Mouse (Mus musculus): ENCODE results near the gene Il6st. TPM values are rescaled to one million over a fixed set of nuclear protein-coding genes. Genes with fewer than 3 reads are reported as not detected.

Gene Il6st
- polyA plus RNA-seq, 1 experiment = 17.3 TPM

- no peaks in the 10 kb centered on the region for H3K79me2 ChIP-seq (ENCODE audit: control insufficient read depth, insufficient read depth)
- TF ChIP-seq MAX (IDR thresholded peaks at IDR 0.05) = no peak
- no peak for TF ChIP-seq USF1 (IDR thresholded peaks at IDR 0.05; ENCODE audit: low read depth)
- TF ChIP-seq CTCF (IDR thresholded peaks at IDR 0.05; ENCODE audit: control insufficient read depth, insufficient read depth, insufficient read length) = no peak
- TF ChIP-seq FOSL1 (IDR thresholded peaks at IDR 0.05; ENCODE audit: insufficient read depth, low read length, poor library complexity, severe bottlenecking) = no peak
- no peak for TF ChIP-seq CEBPB (IDR thresholded peaks at IDR 0.05; ENCODE audit: low read depth)
- no peak for TF ChIP-seq MYOG (IDR thresholded peaks at IDR 0.05; ENCODE audit: control insufficient read depth, extremely low read depth, insufficient read length)
- TF ChIP-seq MYOD1 (IDR thresholded peaks at IDR 0.05; ENCODE audit: control insufficient read depth, insufficient read length, low read depth) = no peak
- H3K4me3 ChIP-seq (ENCODE audit: insufficient read depth, poor library complexity, severe bottlenecking) = no peak overlapping the region
- H3ac ChIP-seq (ENCODE audit: control insufficient read depth, insufficient read length, low read depth) = no peak overlapping the region
- no peaks in the 10 kb centered on the region for H3K79me3 ChIP-seq (ENCODE audit: low read depth)
- no peaks in the 10 kb centered on the region for H3K27me3 ChIP-seq (ENCODE audit: control insufficient read depth, insufficient read depth, insufficient read length)
- no peaks in the 10 kb centered on the region for H3K36me3 ChIP-seq (ENCODE audit: control insufficient read depth, insufficient read depth)
These were observed 36.3 kb upstream of the Il6st start for GRCm38 (mm10) chr13:112427521-112427920.

GRCm38 (mm10) chr13:112433271-112433670 is 30.6 kb upstream of the Il6st start:
- H3K4me3 ChIP-seq (ENCODE audit: insufficient read depth, poor library complexity, severe bottlenecking) = no peak overlapping the region
- TF ChIP-seq MAX (IDR thresholded peaks at IDR 0.05) = no peak
- H3K27me3 ChIP-seq (ENCODE audit: control insufficient read depth, insufficient read depth, insufficient read length) = no peaks in the 10 kb centered on the region
- H3ac ChIP-seq (ENCODE audit: control insufficient read depth, insufficient read length, low read depth) = no peak overlapping the region
- no peaks in the 10 kb centered on the region for H3K79me3 ChIP-seq (ENCODE audit: low read depth)
- no peaks in the 10 kb centered on the region for H3K79me2 ChIP-seq (ENCODE audit: control insufficient read depth, insufficient read depth)
- no peaks in the 10 kb centered on the region for H3K36me3 ChIP-seq (ENCODE audit: control insufficient read depth, insufficient read depth)

- Histone ChIP-seq H3K36me3 (ENCODE audit: control insufficient read depth, insufficient read depth) (no peaks in the 10 kb centered on the region), H3K4me3 (ENCODE audit: insufficient read depth, poor library complexity, severe bottlenecking) (no peak overlapping the region), H3K79me3 (ENCODE audit: low read depth) (no peaks in the 10 kb centered on the region), H3ac (ENCODE audit: control insufficient read depth, insufficient read length, low read depth) (no peak overlapping the region), H3K27me3 (ENCODE audit: control insufficient read depth, insufficient read depth, insufficient read length) (no peaks in the 10 kb centered on the region), H3K79me2 (ENCODE audit: control insufficient read depth, insufficient read depth) (no peaks in the 10 kb centered on the region)
- TF ChIP-seq FOSL1 (IDR thresholded peaks at IDR 0.05; ENCODE audit: insufficient read depth, low read length, poor library complexity, severe bottlenecking) = no peak
- no peak for TF ChIP-seq MYOD1 (IDR thresholded peaks at IDR 0.05; ENCODE audit: control insufficient read depth, insufficient read length, low read depth)
- TF ChIP-seq CTCF (IDR thresholded peaks at IDR 0.05; ENCODE audit: control insufficient read depth, insufficient read depth, insufficient read length) = no peak
- TF ChIP-seq MAX (IDR thresholded peaks at IDR 0.05) = no peak
- no peak for TF ChIP-seq CEBPB (IDR thresholded peaks at IDR 0.05; ENCODE audit: low read depth)
- TF ChIP-seq USF1 (IDR thresholded peaks at IDR 0.05; ENCODE audit: low read depth) = no peak
- no peak for TF ChIP-seq MYOG (IDR thresholded peaks at IDR 0.05; ENCODE audit: control insufficient read depth, extremely low read depth, insufficient read length)
These were observed 28.4 kb upstream of the Il6st start for GRCm38 (mm10) chr13:112435241-112436075.

- no peak overlapping the region for H3ac ChIP-seq (ENCODE audit: control insufficient read depth, insufficient read length, low read depth)
- no peak for TF ChIP-seq MAX (IDR thresholded peaks at IDR 0.05)
- no peak for TF ChIP-seq MYOG (IDR thresholded peaks at IDR 0.05; ENCODE audit: control insufficient read depth, extremely low read depth, insufficient read length)
- TF ChIP-seq FOSL1 (IDR thresholded peaks at IDR 0.05; ENCODE audit: insufficient read depth, low read length, poor library complexity, severe bottlenecking) = no peak
- TF ChIP-seq MYOD1 (IDR thresholded peaks at IDR 0.05; ENCODE audit: control insufficient read depth, insufficient read length, low read depth) = no peak
- no peak for TF ChIP-seq CTCF (IDR thresholded peaks at IDR 0.05; ENCODE audit: control insufficient read depth, insufficient read depth, insufficient read length)
- TF ChIP-seq CEBPB (IDR thresholded peaks at IDR 0.05; ENCODE audit: low read depth) = no peak
- TF ChIP-seq USF1 (IDR thresholded peaks at IDR 0.05; ENCODE audit: low read depth) = no peak
These were observed 27.6 kb upstream of the Il6st start for GRCm38 (mm10) chr13:112436288-112436687.

GRCm38 (mm10) chr13:112438001-112438868 is 25.6 kb upstream of the Il6st start:
- H3ac ChIP-seq (ENCODE audit: control insufficient read depth, insufficient read length, low read depth) = no peak overlapping the region
- no peak overlapping the region for H3K4me3 ChIP-seq (ENCODE audit: insufficient read depth, poor library complexity, severe bottlenecking)
- no peaks in the 10 kb centered on the region for H3K27me3 ChIP-seq (ENCODE audit: control insufficient read depth, insufficient read depth, insufficient read length)
- TF ChIP-seq MAX (IDR thresholded peaks at IDR 0.05) (no peak), FOSL1 (IDR thresholded peaks at IDR 0.05; ENCODE audit: insufficient read depth, low read length, poor library complexity, severe bottlenecking) (no peak), CEBPB (IDR thresholded peaks at IDR 0.05; ENCODE audit: low read depth) (no peak), USF1 (IDR thresholded peaks at IDR 0.05; ENCODE audit: low read depth) (no peak), MYOD1 (IDR thresholded peaks at IDR 0.05; ENCODE audit: control insufficient read depth, insufficient read length, low read depth) (no peak), MYOG (IDR thresholded peaks at IDR 0.05; ENCODE audit: control insufficient read depth, extremely low read depth, insufficient read length) (no peak), CTCF (IDR thresholded peaks at IDR 0.05; ENCODE audit: control insufficient read depth, insufficient read depth, insufficient read length) (no peak)
- no peaks in the 10 kb centered on the region for H3K36me3 ChIP-seq (ENCODE audit: control insufficient read depth, insufficient read depth)
- H3K79me2 ChIP-seq (ENCODE audit: control insufficient read depth, insufficient read depth) = no peaks in the 10 kb centered on the region
- H3K79me3 ChIP-seq (ENCODE audit: low read depth) = no peaks in the 10 kb centered on the region

More at GRCm38 (mm10) chr13:112436288-112436687, 27.6 kb upstream of the Il6st start:
- no peaks in the 10 kb centered on the region for H3K27me3 ChIP-seq (ENCODE audit: control insufficient read depth, insufficient read depth, insufficient read length)
- no peaks in the 10 kb centered on the region for H3K36me3 ChIP-seq (ENCODE audit: control insufficient read depth, insufficient read depth)
- no peaks in the 10 kb centered on the region for H3K79me2 ChIP-seq (ENCODE audit: control insufficient read depth, insufficient read depth)
- no peaks in the 10 kb centered on the region for H3K79me3 ChIP-seq (ENCODE audit: low read depth)
- H3K4me3 ChIP-seq (ENCODE audit: insufficient read depth, poor library complexity, severe bottlenecking) = no peak overlapping the region
